Mouse (Mus musculus): Measurements from ENCODE around the gene Armh3.

- TF ChIP-seq CTCF (IDR thresholded peaks at IDR 0.05; ENCODE audit: extremely low read depth, insufficient read depth, insufficient read length, insufficient replicate concordance): no peak
- TF ChIP-seq POLR2A (IDR thresholded peaks at IDR 0.05; ENCODE audit: low read depth, low read length): no peak
Measured at GRCm38 (mm10) chr19:46016023-46016422, 17.7 kb upstream of the Armh3 start.
